11 mouse cellular contexts compared by ENCODE assay signal in the genomic region with DNA sequence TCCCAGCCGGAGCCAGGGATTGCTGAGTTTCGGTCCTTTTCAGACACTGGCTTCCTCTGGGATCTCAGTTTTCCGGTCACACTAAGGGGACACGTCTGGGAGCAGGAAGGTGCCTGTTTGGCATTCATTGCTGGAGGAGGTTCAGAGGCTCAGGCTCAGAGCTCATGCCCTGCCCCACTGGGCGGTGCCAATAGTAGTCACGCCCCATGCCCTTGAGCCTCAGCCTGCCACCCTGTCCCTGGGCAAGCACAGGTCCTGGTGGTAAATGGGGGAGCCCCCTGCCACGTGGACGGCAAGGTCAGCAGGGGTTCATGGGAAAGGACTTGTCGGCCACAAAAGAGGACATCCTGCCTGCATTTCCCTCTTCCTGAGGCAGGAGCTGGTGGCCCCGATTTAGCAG. TPM values are rescaled to one million over a fixed set of nuclear protein-coding genes. Genes with fewer than 3 reads are reported as not detected.
A peak's percentile ranks its signal among the peaks of the same experiment; 100 is the strongest.
DNase-seq lines count a peak whose midpoint lies in the region; ATAC-seq and TF ChIP-seq lines count a peak whose summit lies in the region.
"Had no signal": no experiment of that assay in that cellular context is flagged by ENCODE, and none has a peak within 500 bp of the region (broad histone marks: within the 10 kb centered on the region; RNA-seq: fewer than 3 reads in every experiment).

No protein-coding gene starts in this region.

- H3K4me3 ChIP-seq in lung, embryonic 14.5 days (ENCODE audit: low read depth, low read length) = no peak overlapping the region
- H3K4me3 ChIP-seq in midbrain, embryonic 16.5 days (ENCODE audit: low read depth, low read length) = no peak overlapping the region
- H3K4me3 ChIP-seq: embryonic facial prominence, embryonic 13.5 days had no signal

- H3K4me2 ChIP-seq in lung, embryonic 14.5 days = no peak overlapping the region
- no peak overlapping the region for H3K4me2 ChIP-seq in midbrain, embryonic 16.5 days (ENCODE audit: low read length)
- H3K4me2 ChIP-seq: embryonic facial prominence, embryonic 13.5 days had no signal

- H3K27me3 ChIP-seq in lung, embryonic 14.5 days (ENCODE audit: insufficient read depth, low read length) = peaks cover 19% of the 10 kb centered on the region
- H3K27me3 ChIP-seq in midbrain, embryonic 16.5 days (ENCODE audit: control insufficient read depth, insufficient read depth, low read depth, low read length) = peaks cover 10% of the 10 kb centered on the region

- no peak overlapping the region for H3K27ac ChIP-seq in lung, embryonic 14.5 days (ENCODE audit: low read depth)
- H3K27ac ChIP-seq in midbrain, embryonic 16.5 days (ENCODE audit: low read length) = no peak overlapping the region
- H3K27ac ChIP-seq: embryonic facial prominence, embryonic 13.5 days had no signal

- no peak for TF ChIP-seq CTCF in lung, embryonic 14.5 days (IDR thresholded peaks at IDR 0.05; ENCODE audit: low read depth)

- no peaks in the 10 kb centered on the region for H3K4me1 ChIP-seq in lung, embryonic 14.5 days (ENCODE audit: insufficient read depth)
- peaks cover 6% of the 10 kb centered on the region for H3K4me1 ChIP-seq in midbrain, embryonic 16.5 days (ENCODE audit: control insufficient read depth, insufficient read depth, low read length)

- peak; percentile 49 for ATAC-seq in granulocyte monocyte progenitor cell, adult 5-6 weeks (replicated peaks; ENCODE audit: poor library complexity, severe bottlenecking)
- ATAC-seq in lung, embryonic 14.5 days (ENCODE audit: insufficient read depth) = peak; percentile 33; the same call in 1 of the 2 replicates
- no peak for ATAC-seq in midbrain, embryonic 16.5 days

- H3K36me3 ChIP-seq in lung, embryonic 14.5 days (ENCODE audit: insufficient read depth) = no peaks in the 10 kb centered on the region
- no peaks in the 10 kb centered on the region for H3K36me3 ChIP-seq in midbrain, embryonic 16.5 days (ENCODE audit: control insufficient read depth, insufficient read depth, low read length)
- H3K36me3 ChIP-seq: embryonic facial prominence, embryonic 13.5 days had no signal

- no peaks in the 10 kb centered on the region for H3K9me3 ChIP-seq in lung, embryonic 14.5 days (ENCODE audit: low read depth, low read length)
- no peaks in the 10 kb centered on the region for H3K9me3 ChIP-seq in midbrain, embryonic 16.5 days (replicated peaks; ENCODE audit: control insufficient read depth, low read length, poor library complexity, severe bottlenecking)
- H3K9me3 ChIP-seq: embryonic facial prominence, embryonic 13.5 days had no signal

- no peak overlapping the region for H3K9ac ChIP-seq in lung, embryonic 14.5 days
- no peak overlapping the region for H3K9ac ChIP-seq in midbrain, embryonic 16.5 days (ENCODE audit: low read depth, low read length)
- H3K9ac ChIP-seq: embryonic facial prominence, embryonic 13.5 days had no signal

- 13% methylated on average over 10 of the region's 10 CpGs for WGBS in lung, embryonic 14.5 days
- 14% methylated on average over 10 of the region's 10 CpGs for WGBS in midbrain, embryonic 16.5 days

- peak; percentile 68 for DNase-seq in adrenal gland, adult 8-10 months
- DNase-seq in kidney, adult 18-20 months = peak; percentile 55
- DNase-seq in lung, embryonic 14.5 days = peak; percentile 65
- no peak for DNase-seq in spleen, postnatal 4 days (ENCODE audit: low spot score in 2 of 2)
- no peak for DNase-seq in ovary, postnatal 14 days (ENCODE audit: low spot score)
- DNase-seq in cerebellum, adult 9-10 months = no peak
- DNase-seq: thymus, postnatal 36 days had no signal

RNA-seq across cellular contexts. Expression of a gene that starts 4.3 kb away (rescaled TPM):
- 10 to 100 TPM; 19.3 to 29.5 (median 23.4) TPM for total RNA-seq in adrenal gland, adult 8-10 months (2022)
- 0.32 TPM in 1 of 2 replicates, not detected in the other for total RNA-seq in granulocyte monocyte progenitor cell, adult 5-6 weeks (2014; fragmentation: Nextera tagmentation)
- 0.10 TPM in 1 of 2 replicates, not detected in the other for total RNA-seq in granulocyte monocyte progenitor cell, adult 5-6 weeks (2017)
- polyA plus RNA-seq in lung, embryonic 14.5 days (2014; fragmentation: Nextera tagmentation; extraction: Ambion mirVana) = 14.4 and 14.6 TPM in 2 replicates
- 1.6 TPM in 2 replicates for polyA plus RNA-seq in midbrain, embryonic 16.5 days (2015; fragmentation: Nextera tagmentation; extraction: Ambion mirVana)

RNA-seq across cellular contexts. Expression of a gene that starts 50.1 kb away (rescaled TPM):
- total RNA-seq in adrenal gland, adult 8-10 months (2022) = not detected
- 0.86 TPM in 1 of 2 replicates, not detected in the other for total RNA-seq in granulocyte monocyte progenitor cell, adult 5-6 weeks (2014; fragmentation: Nextera tagmentation)
- not detected in 2 replicates for total RNA-seq in granulocyte monocyte progenitor cell, adult 5-6 weeks (2017)
- not detected in 2 replicates for polyA plus RNA-seq in lung, embryonic 14.5 days (2014; fragmentation: Nextera tagmentation; extraction: Ambion mirVana)
- polyA plus RNA-seq in midbrain, embryonic 16.5 days (2015; fragmentation: Nextera tagmentation; extraction: Ambion mirVana) = 0.70 TPM in 1 of 2 replicates, not detected in the other
- polyA plus RNA-seq: embryonic facial prominence, embryonic 13.5 days; intestine, embryonic 14.5 days had no signal

RNA-seq across cellular contexts. Expression of a gene that starts 56.7 kb away (rescaled TPM):
- total RNA-seq in adrenal gland, adult 8-10 months (2022) = not detected
- not detected in 2 replicates for total RNA-seq in granulocyte monocyte progenitor cell, adult 5-6 weeks (2014; fragmentation: Nextera tagmentation)
- not detected in 2 replicates for total RNA-seq in granulocyte monocyte progenitor cell, adult 5-6 weeks (2017)
- polyA plus RNA-seq in lung, embryonic 14.5 days (2014; fragmentation: Nextera tagmentation; extraction: Ambion mirVana) = not detected in 2 replicates
- not detected in 2 replicates for polyA plus RNA-seq in midbrain, embryonic 16.5 days (2015; fragmentation: Nextera tagmentation; extraction: Ambion mirVana)
- polyA plus RNA-seq: embryonic facial prominence, embryonic 13.5 days; intestine, embryonic 14.5 days had no signal

Comparison
In these comparisons a context has a peak if more than half of its experiments do, and no peak if none do; other contexts are left out.
1. DNase-seq: peak in adrenal gland, adult 8-10 months (single experiment), kidney, adult 18-20 months (single experiment) and lung, embryonic 14.5 days (single experiment); none in spleen, postnatal 4 days (0 of 2), ovary, postnatal 14 days (single experiment) and cerebellum, adult 9-10 months (single experiment).
2. RNA of a gene that starts 4.3 kb away (total RNA-seq): 19.3 to 29.5 TPM in adrenal gland, adult 8-10 months; 0.10 to 0.32 TPM in granulocyte monocyte progenitor cell, adult 5-6 weeks; every median in the first group is over 10 times any median in the second.